Mouse (Mus musculus): ENCODE measurements around the gene Gabra1. TPM values are rescaled to one million over a fixed set of nuclear protein-coding genes. Genes with fewer than 3 reads are reported as not detected.

Gabra1 gene
- not detected for polyA plus RNA-seq (2021)

GRCm38 (mm10) chr11:42182825-42183152 is at the start of gene Gabra1:
Gene Gabra1, minus strand, starts transcription at chr11:42182930.
- POLR2A ChIA-PET: no interaction called here
- peaks cover 22% of the 10 kb centered on the region for H3K27me3 ChIP-seq
- ATAC-seq (no peak), DNase-seq (ENCODE audit: low read depth, low spot score) (no peak)
- no peak for TF ChIP-seq CTCF (IDR thresholded peaks at IDR 0.05)
- CTCF ChIA-PET: no interaction called here
- in situ Hi-C loops (cut with MboI; ENCODE audit: low pct_unique_long_range_greater_than_20kb): no loop called here

- DNase-seq (ENCODE audit: low read depth, low spot score) (no peak), ATAC-seq (no peak)
- H3K27me3 ChIP-seq: peaks cover 25% of the 10 kb centered on the region
- TF ChIP-seq CTCF (IDR thresholded peaks at IDR 0.05): no peak
- in situ Hi-C loops (cut with MboI; ENCODE audit: low pct_unique_long_range_greater_than_20kb): no loop called here
- ChIA-PET POLR2A (no interaction called here), CTCF (no interaction called here)
Measured at GRCm38 (mm10) chr11:42181973-42182824, 531 bp downstream of the Gabra1 start.

GRCm38 (mm10) chr11:42181426-42181825 is 1.3 kb downstream of the Gabra1 start:
- POLR2A ChIA-PET: no interaction called here
- in situ Hi-C loops (cut with MboI; ENCODE audit: low pct_unique_long_range_greater_than_20kb): no loop called here
- no peak for DNase-seq (ENCODE audit: low read depth, low spot score)
- no peak for ATAC-seq
- H3K27me3 ChIP-seq: peaks cover 31% of the 10 kb centered on the region
- no peak for TF ChIP-seq CTCF (IDR thresholded peaks at IDR 0.05)
- CTCF ChIA-PET: no interaction called here

GRCm38 (mm10) chr11:42179535-42179934 is 3.2 kb downstream of the Gabra1 start:
- TF ChIP-seq CTCF (IDR thresholded peaks at IDR 0.05): no peak
- in situ Hi-C loops (cut with MboI; ENCODE audit: low pct_unique_long_range_greater_than_20kb): no loop called here
- H3K27me3 ChIP-seq: peaks cover 25% of the 10 kb centered on the region
- ATAC-seq (no peak), DNase-seq (ENCODE audit: low read depth, low spot score) (no peak)
- CTCF ChIA-PET: no interaction called here
- POLR2A ChIA-PET: no interaction called here

GRCm38 (mm10) chr11:42178296-42178695 is 4.4 kb downstream of the Gabra1 start:
- H3K27me3 ChIP-seq: peaks cover 22% of the 10 kb centered on the region
- DNase-seq (ENCODE audit: low read depth, low spot score) (no peak), ATAC-seq (no peak)
- in situ Hi-C loops (cut with MboI; ENCODE audit: low pct_unique_long_range_greater_than_20kb): no loop called here
- ChIA-PET CTCF (no interaction called here), POLR2A (interaction anchor here (0.7 kb wide), 1 partner anchor 740 kb away, joined by 4 read pairs; no protein-coding TSS in a partner anchor)
- no peak for TF ChIP-seq CTCF (IDR thresholded peaks at IDR 0.05)

GRCm38 (mm10) chr11:42151396-42151795 is 31.3 kb downstream of the Gabra1 start:
- TF ChIP-seq CTCF (IDR thresholded peaks at IDR 0.05): no peak
- no peak for ATAC-seq
- CTCF ChIA-PET: no interaction called here
- DNase-seq (ENCODE audit: low read depth, low spot score): no peak
- POLR2A ChIA-PET: no interaction called here
- no peaks in the 10 kb centered on the region for H3K27me3 ChIP-seq
- in situ Hi-C loops (cut with MboI; ENCODE audit: low pct_unique_long_range_greater_than_20kb): no loop called here

GRCm38 (mm10) chr11:42116931-42117330 is 65.8 kb downstream of the Gabra1 start:
- in situ Hi-C loops (cut with MboI; ENCODE audit: low pct_unique_long_range_greater_than_20kb): no loop called here
- H3K27me3 ChIP-seq: no peaks in the 10 kb centered on the region
- no peak for DNase-seq (ENCODE audit: low read depth, low spot score)
- TF ChIP-seq CTCF (IDR thresholded peaks at IDR 0.05): no peak
- no peak for ATAC-seq
- POLR2A ChIA-PET: no interaction called here
- CTCF ChIA-PET: no interaction called here

GRCm38 (mm10) chr11:42110051-42110450 is 72.7 kb downstream of the Gabra1 start:
- no peak for DNase-seq (ENCODE audit: low read depth, low spot score)
- ATAC-seq: no peak
- TF ChIP-seq CTCF (IDR thresholded peaks at IDR 0.05): no peak
- H3K27me3 ChIP-seq: no peaks in the 10 kb centered on the region
- ChIA-PET POLR2A (no interaction called here), CTCF (no interaction called here)
- in situ Hi-C loops (cut with MboI; ENCODE audit: low pct_unique_long_range_greater_than_20kb): no loop called here

GRCm38 (mm10) chr11:42109627-42110026 is 73.1 kb downstream of the Gabra1 start:
- ATAC-seq: no peak
- CTCF ChIA-PET: no interaction called here
- DNase-seq (ENCODE audit: low read depth, low spot score): no peak
- TF ChIP-seq CTCF (IDR thresholded peaks at IDR 0.05): no peak
- in situ Hi-C loops (cut with MboI; ENCODE audit: low pct_unique_long_range_greater_than_20kb): no loop called here
- POLR2A ChIA-PET: no interaction called here
- H3K27me3 ChIP-seq: no peaks in the 10 kb centered on the region

GRCm38 (mm10) chr11:42095556-42095955 is 87.2 kb downstream of the Gabra1 start:
- TF ChIP-seq CTCF (IDR thresholded peaks at IDR 0.05): no peak
- DNase-seq (ENCODE audit: low read depth, low spot score) (no peak), ATAC-seq (no peak)
- ChIA-PET POLR2A (no interaction called here), CTCF (no interaction called here)
- no peaks in the 10 kb centered on the region for H3K27me3 ChIP-seq
- in situ Hi-C loops (cut with MboI; ENCODE audit: low pct_unique_long_range_greater_than_20kb): no loop called here

Other genes with a start within 250 kb of the Gabra1 start
- not detected for gene Gabrg2, start 182.1 kb downstream of the Gabra1 start, polyA plus RNA-seq (2021)
- not detected for gene Gabra6, start 138.1 kb upstream of the Gabra1 start, polyA plus RNA-seq (2021)
- gene Gabrb2, start 236.8 kb upstream of the Gabra1 start, polyA plus RNA-seq (2021): not detected